Mouse (Mus musculus): ENCODE data around the gene Plekhh3. TPM values are rescaled to one million over a fixed set of nuclear protein-coding genes. Genes with fewer than 3 reads are reported as not detected.

The Plekhh3 gene
- polyA plus RNA-seq, 1 experiment from 2014 or later, result 13.8 TPM

DNA sequence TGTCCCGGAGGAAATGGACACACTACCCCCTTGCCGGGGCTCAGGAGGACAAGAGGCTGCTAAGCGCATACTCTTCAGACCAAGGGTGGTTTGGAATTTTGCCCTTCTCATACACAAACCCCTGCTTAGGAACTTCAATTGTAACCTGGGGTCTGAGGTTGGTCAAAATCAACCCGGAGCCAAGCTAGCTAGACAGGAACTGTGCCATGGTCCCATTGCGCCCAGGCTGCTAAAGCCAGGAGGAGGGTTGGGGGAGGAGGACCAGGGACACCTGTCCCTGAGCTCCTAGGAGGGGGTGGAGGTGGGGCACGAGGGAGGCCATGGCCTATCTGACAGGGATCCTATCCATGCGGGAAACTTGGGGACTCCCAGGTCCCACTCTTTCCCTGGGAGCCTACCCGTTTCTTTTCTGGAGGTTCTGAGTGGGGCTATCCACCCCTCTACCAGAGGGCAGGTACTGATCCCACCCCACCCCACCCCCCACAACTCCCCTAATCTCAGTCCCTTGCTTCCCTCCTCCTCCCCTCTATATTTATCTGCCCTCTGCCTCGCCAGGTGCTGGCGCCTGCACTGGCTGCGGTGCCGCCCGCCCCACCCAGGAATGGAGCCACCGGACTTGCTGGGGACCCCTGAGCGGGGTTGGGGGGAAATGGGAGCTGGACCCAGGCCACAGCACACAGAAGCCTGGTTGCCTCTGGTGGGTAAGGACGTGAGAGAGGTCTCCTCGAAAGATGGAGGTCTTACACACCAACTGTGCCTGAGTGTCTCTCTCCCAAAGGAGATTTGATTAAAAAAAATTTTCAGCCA lies 1.6 kb downstream of the Plekhh3 start:
- peak overlapping the region; percentile 64 for H3K4me2 ChIP-seq (ENCODE audit: low read length)
- H3K27ac ChIP-seq (ENCODE audit: low read depth), result no peak overlapping the region; the same call in 1 of the 2 replicates
- H3K36me3 ChIP-seq (ENCODE audit: control insufficient read depth, insufficient read depth, low read length), result peaks cover 34% of the 10 kb centered on the region
- WGBS, result 21% methylated on average over 17 of the region's 17 CpGs
- peak overlapping the region; percentile 63 for H3K4me3 ChIP-seq (ENCODE audit: low read depth, low read length)
- H3K27me3 ChIP-seq (replicated peaks; ENCODE audit: control insufficient read depth, insufficient read depth, low read length), result peaks cover 43% of the 10 kb centered on the region
- peaks cover 35% of the 10 kb centered on the region for H3K4me1 ChIP-seq (replicated peaks; ENCODE audit: control insufficient read depth, insufficient read depth, low read length)
- no peak for ATAC-seq (replicated peaks; ENCODE audit: low FRiP score, low TSS enrichment, low read depth)
- no peaks in the 10 kb centered on the region for H3K9me3 ChIP-seq (ENCODE audit: control insufficient read depth, low read length)
- no peak for DNase-seq (ENCODE audit: low spot score)
- peak overlapping the region; percentile 59 for H3K9ac ChIP-seq (ENCODE audit: low read length)

DNA sequence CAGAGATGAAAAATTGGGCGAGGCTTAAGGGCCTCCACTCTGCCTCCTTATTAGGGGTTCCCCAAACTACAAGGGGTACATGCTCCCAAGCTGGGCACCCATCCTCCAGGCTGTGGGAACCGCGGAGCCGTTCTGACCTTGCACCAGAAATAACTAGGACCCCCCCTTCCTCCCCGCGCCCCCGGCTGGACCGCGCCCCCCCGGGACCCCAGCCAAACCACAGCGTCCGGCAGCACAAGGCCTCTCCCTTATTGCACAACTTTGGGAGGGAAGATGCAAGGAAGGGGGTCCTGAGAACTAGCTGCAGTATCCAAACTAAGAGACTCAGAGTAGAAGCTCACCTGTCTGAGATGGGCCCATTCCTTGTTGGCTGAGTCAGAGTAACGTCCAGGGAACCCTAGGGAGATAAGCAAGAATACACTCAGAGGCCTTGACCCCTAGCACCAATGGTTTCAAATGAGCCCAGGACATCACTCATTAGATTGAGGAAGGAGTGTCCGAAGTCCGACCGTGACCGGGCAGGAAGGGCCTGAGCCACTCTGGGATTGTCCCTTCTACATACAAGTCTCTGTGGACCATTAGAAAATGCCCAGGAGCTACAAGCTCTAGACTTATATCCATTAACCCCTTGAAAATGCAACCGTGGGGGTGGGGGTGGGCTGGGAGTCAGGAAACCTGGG lies 2.7 kb downstream of the Plekhh3 start:
- peaks cover 26% of the 10 kb centered on the region for H3K4me1 ChIP-seq (replicated peaks; ENCODE audit: control insufficient read depth, insufficient read depth, low read length)
- peaks cover 43% of the 10 kb centered on the region for H3K36me3 ChIP-seq (ENCODE audit: control insufficient read depth, insufficient read depth, low read length)
- ATAC-seq (replicated peaks; ENCODE audit: low FRiP score, low TSS enrichment, low read depth), result no peak
- H3K9ac ChIP-seq (ENCODE audit: low read length), result no peak overlapping the region
- peaks cover 53% of the 10 kb centered on the region for H3K27me3 ChIP-seq (replicated peaks; ENCODE audit: control insufficient read depth, insufficient read depth, low read length)
- no peaks in the 10 kb centered on the region for H3K9me3 ChIP-seq (ENCODE audit: control insufficient read depth, low read length)
- no peak for DNase-seq (ENCODE audit: low spot score)
- H3K4me2 ChIP-seq (ENCODE audit: low read length), result peak overlapping the region; percentile 64; the same call in 1 of the 2 replicates
- 73% methylated on average over 18 of the region's 18 CpGs for WGBS
- H3K4me3 ChIP-seq (ENCODE audit: low read depth, low read length), result no peak overlapping the region
- H3K27ac ChIP-seq (ENCODE audit: low read depth), result no peak overlapping the region

DNA sequence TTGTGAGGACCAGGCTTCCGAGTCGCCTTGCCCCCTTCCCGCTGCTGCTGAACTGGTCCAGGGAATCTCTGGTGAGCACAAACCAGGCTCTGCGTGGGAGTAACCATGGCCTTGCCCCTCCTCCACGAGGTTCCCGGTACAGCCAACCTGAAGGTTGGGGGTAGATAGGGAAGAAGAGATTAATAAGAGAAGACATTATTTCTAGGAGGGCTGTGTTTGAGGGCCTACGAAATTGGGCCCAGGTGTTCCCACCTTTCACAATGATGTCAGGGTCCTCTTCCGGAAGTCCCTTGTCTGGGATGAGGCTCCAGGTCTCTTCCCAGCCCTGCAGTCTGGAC lies 3.2 kb downstream of the Plekhh3 start:
- H3K4me1 ChIP-seq (replicated peaks; ENCODE audit: control insufficient read depth, insufficient read depth, low read length), result peaks cover 21% of the 10 kb centered on the region
- H3K4me3 ChIP-seq (ENCODE audit: low read depth, low read length), result no peak overlapping the region
- no peak overlapping the region for H3K4me2 ChIP-seq (ENCODE audit: low read length)
- peaks cover 54% of the 10 kb centered on the region for H3K27me3 ChIP-seq (replicated peaks; ENCODE audit: control insufficient read depth, insufficient read depth, low read length)
- no peak overlapping the region for H3K9ac ChIP-seq (ENCODE audit: low read length)
- H3K9me3 ChIP-seq (ENCODE audit: control insufficient read depth, low read length), result no peaks in the 10 kb centered on the region
- ATAC-seq (replicated peaks; ENCODE audit: low FRiP score, low TSS enrichment, low read depth), result no peak
- peaks cover 48% of the 10 kb centered on the region for H3K36me3 ChIP-seq (ENCODE audit: control insufficient read depth, insufficient read depth, low read length)
- H3K27ac ChIP-seq (ENCODE audit: low read depth), result no peak overlapping the region
- 64% methylated on average over 8 of the region's 8 CpGs for WGBS
- no peak for DNase-seq (ENCODE audit: low spot score)

DNA sequence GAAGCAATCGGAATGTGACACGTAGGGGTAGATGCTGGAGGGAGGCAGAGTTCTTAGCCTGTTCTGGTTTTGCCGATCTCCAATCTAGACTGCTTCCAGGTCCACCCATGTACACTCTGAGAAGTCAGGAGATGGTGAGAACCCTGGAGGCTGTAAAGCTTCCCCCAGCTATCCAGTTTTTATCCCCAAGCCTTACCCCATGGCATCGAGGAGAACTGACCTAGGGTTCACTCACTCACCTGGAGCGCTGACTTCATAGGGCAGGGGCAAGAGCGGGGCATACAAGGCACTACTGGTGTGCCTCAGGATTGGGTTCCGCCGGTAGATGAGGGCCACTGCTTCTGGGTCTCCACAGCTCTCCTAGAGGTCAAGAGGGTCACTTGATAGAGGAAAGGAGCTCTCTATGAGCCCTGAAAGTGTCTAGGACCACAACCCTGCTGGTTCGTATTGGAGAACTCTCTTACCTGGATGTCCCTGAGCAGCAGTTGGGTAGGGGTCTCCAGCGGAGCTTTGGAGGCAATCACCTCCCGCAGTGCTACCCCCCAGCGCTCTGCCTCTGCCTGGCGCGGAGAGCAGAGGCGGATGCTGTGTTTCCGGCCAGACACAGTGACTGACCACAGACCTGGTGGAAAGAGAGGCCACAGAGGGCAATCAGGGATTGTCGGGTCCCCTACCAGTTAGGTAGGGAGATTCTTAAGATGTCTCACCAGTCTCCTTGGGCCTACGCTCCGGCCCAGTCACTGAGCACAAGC lies 3.8 kb downstream of the Plekhh3 start:
- 67% methylated on average over 19 of the region's 19 CpGs for WGBS
- no peaks in the 10 kb centered on the region for H3K9me3 ChIP-seq (ENCODE audit: control insufficient read depth, low read length)
- peaks cover 54% of the 10 kb centered on the region for H3K27me3 ChIP-seq (replicated peaks; ENCODE audit: control insufficient read depth, insufficient read depth, low read length)
- ATAC-seq (replicated peaks; ENCODE audit: low FRiP score, low TSS enrichment, low read depth) (no peak), DNase-seq (ENCODE audit: low spot score) (no peak)
- H3K36me3 ChIP-seq (ENCODE audit: control insufficient read depth, insufficient read depth, low read length), result peaks cover 53% of the 10 kb centered on the region
- peaks cover 17% of the 10 kb centered on the region for H3K4me1 ChIP-seq (replicated peaks; ENCODE audit: control insufficient read depth, insufficient read depth, low read length)
- no peak overlapping the region for H3K4me2 ChIP-seq (ENCODE audit: low read length)
- H3K4me3 ChIP-seq (ENCODE audit: low read depth, low read length), result no peak overlapping the region
- H3K27ac ChIP-seq (ENCODE audit: low read depth), result no peak overlapping the region
- H3K9ac ChIP-seq (ENCODE audit: low read length), result no peak overlapping the region

DNA sequence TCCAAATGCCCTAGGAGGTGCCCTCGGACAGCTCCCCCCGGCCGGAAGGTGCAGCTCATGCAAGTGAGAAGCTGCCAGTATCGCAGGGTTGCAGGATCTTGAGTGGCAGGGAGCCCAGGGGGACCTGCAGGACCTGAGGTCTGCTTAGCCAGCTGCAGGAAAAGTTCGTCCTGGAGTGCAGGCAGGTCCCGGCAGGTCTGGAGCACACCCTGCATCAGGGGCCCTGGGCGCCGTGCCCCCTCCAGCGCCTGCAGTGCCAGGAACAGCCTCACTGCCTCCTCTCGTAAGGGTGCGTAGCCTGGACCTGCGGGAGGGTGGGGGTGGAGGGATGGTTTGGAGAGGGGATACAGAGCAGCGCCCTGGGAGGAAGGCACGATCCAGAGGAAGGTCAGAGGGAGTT lies 4.8 kb downstream of the Plekhh3 start:
- H3K27me3 ChIP-seq (replicated peaks; ENCODE audit: control insufficient read depth, insufficient read depth, low read length), result peaks cover 54% of the 10 kb centered on the region
- H3K4me3 ChIP-seq (ENCODE audit: low read depth, low read length), result no peak overlapping the region
- no peak overlapping the region for H3K4me2 ChIP-seq (ENCODE audit: low read length)
- 75% methylated on average over 14 of the region's 14 CpGs for WGBS
- peaks cover 63% of the 10 kb centered on the region for H3K36me3 ChIP-seq (ENCODE audit: control insufficient read depth, insufficient read depth, low read length)
- H3K9ac ChIP-seq (ENCODE audit: low read length), result no peak overlapping the region
- no peak overlapping the region for H3K27ac ChIP-seq (ENCODE audit: low read depth)
- no peak for ATAC-seq (replicated peaks; ENCODE audit: low FRiP score, low TSS enrichment, low read depth)
- peaks cover 12% of the 10 kb centered on the region for H3K4me1 ChIP-seq (replicated peaks; ENCODE audit: control insufficient read depth, insufficient read depth, low read length)
- no peaks in the 10 kb centered on the region for H3K9me3 ChIP-seq (ENCODE audit: control insufficient read depth, low read length)
- no peak for DNase-seq (ENCODE audit: low spot score)

DNA sequence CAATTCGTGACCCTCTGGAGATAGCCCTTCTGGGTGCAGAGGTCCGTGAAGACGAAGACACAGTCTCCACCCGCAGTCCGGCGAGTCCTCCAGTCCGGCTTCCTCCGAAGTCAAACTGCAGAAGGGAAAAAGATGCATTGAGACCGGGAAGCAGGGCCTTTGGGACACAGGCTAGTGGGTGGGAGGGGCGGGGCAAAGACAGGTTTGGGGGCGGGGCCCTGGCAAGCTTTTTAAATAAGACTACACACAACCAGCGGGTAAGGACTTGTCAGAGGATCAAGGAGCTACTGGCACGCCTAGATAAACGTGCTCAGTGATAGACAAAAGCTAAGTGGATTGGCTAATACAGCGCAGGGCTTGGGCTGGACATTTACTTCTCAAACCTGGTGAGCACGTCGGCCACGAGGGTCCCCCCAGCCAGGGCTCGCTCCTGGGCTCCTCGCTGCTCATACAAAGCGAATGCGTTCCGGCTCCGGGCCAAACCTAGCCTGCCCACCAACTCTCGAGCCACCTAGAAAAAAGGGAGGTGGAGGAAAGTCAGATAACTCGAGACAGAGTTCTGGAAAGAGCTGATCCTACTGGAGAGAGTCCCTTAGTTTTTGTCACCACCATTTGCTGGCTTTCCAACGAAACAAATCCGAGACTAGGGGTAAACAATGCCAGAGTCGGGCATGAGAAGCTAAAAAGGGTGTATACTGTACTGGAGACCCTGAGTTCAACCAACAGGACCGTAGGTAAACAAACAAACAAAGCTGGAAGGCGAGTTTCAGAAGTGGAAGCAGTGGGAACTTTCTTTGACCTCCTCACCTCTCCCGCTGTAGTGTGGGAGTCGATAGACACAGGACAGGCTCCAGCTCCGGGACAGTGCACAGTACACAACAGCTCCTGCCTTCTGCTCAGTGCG lies 6.2 kb downstream of the Plekhh3 start:
- 44% methylated on average over 35 of the region's 35 CpGs for WGBS
- H3K9me3 ChIP-seq (ENCODE audit: control insufficient read depth, low read length), result no peaks in the 10 kb centered on the region
- DNase-seq (ENCODE audit: low spot score), result no peak
- H3K36me3 ChIP-seq (ENCODE audit: control insufficient read depth, insufficient read depth, low read length), result peaks cover 64% of the 10 kb centered on the region
- H3K27me3 ChIP-seq (replicated peaks; ENCODE audit: control insufficient read depth, insufficient read depth, low read length), result peaks cover 54% of the 10 kb centered on the region
- H3K4me3 ChIP-seq (ENCODE audit: low read depth, low read length), result no peak overlapping the region
- no peak overlapping the region for H3K4me2 ChIP-seq (ENCODE audit: low read length)
- ATAC-seq (replicated peaks; ENCODE audit: low FRiP score, low TSS enrichment, low read depth), result no peak
- no peak overlapping the region for H3K9ac ChIP-seq (ENCODE audit: low read length)
- H3K4me1 ChIP-seq (replicated peaks; ENCODE audit: control insufficient read depth, insufficient read depth, low read length), result peaks cover 11% of the 10 kb centered on the region
- no peak overlapping the region for H3K27ac ChIP-seq (ENCODE audit: low read depth)

DNA sequence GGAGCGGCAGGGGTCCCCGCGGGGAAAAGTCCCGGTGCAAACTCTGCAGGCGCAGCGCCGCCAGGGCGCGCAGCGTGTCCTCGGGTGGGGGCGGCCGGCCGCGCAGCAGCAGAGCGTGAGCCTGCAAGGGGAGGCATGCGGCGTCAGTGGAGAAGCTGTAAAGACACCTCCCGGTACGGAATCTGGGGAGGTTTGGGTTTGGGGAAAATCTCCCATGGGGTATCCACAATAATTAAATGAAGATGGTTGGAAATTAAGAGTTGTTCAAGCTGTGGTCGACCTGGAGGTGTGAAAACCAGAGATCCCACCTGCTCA lies 6.8 kb downstream of the Plekhh3 start:
- no peaks in the 10 kb centered on the region for H3K9me3 ChIP-seq (ENCODE audit: control insufficient read depth, low read length)
- H3K4me3 ChIP-seq (ENCODE audit: low read depth, low read length), result no peak overlapping the region
- peaks cover 54% of the 10 kb centered on the region for H3K27me3 ChIP-seq (replicated peaks; ENCODE audit: control insufficient read depth, insufficient read depth, low read length)
- H3K36me3 ChIP-seq (ENCODE audit: control insufficient read depth, insufficient read depth, low read length), result peaks cover 64% of the 10 kb centered on the region
- no peak overlapping the region for H3K27ac ChIP-seq (ENCODE audit: low read depth)
- DNase-seq (ENCODE audit: low spot score), result no peak
- H3K4me2 ChIP-seq (ENCODE audit: low read length), result peak overlapping the region; percentile 30
- WGBS, result 25% methylated on average over 21 of the region's 21 CpGs
- no peak overlapping the region for H3K9ac ChIP-seq (ENCODE audit: low read length)
- peaks cover 5% of the 10 kb centered on the region for H3K4me1 ChIP-seq (replicated peaks; ENCODE audit: control insufficient read depth, insufficient read depth, low read length)
- no peak for ATAC-seq (replicated peaks; ENCODE audit: low FRiP score, low TSS enrichment, low read depth)
